Mouse (Mus musculus): ENCODE measurements around the gene Tcf15. TPM values are rescaled to one million over a fixed set of nuclear protein-coding genes. Genes with fewer than 3 reads are reported as not detected.

Tcf15 gene
- polyA plus RNA-seq, 1 experiment from 2014 or later, result 1.4 TPM

DNA sequence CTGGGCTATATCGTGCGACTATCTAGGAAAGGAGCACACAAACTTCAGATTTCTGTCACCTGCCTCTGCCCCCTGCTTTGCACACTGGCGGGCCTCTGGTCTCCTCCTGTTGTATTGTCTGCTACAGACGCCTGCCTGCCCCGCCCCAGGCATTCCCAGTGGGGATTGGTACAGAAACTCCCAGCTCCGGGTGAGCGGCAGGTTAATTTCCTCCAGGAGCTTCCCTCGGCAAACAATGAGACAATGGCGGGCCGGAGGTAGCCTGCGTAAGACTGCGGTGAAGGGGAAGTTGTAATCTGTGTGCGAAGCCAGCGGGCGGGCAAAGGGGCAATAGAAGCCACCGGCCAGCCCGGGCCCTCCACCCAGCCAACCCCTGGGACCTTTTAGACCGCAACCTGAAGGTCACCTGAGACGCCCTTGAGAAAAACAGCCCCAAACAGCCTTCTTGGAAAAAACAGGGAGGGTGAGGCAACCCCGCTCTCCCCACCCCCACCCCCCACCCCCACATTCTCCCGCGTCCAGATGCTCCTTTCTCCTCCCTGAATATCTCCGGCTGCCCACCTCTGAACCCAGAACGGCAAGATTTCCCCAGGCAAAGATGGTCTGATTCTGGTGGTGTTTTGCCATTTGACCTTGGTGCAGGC lies 33.9 kb downstream of the Tcf15 start:
- Histone ChIP-seq H3K27ac (no peak overlapping the region), H3K9ac (0 out of 2 replicates have a peak overlapping the region, but pooled peaks have one; percentile 16), H3K4me3 (peak overlapping the region; percentile 17; the same call in 1 of the 2 replicates), H3K4me2 (peak overlapping the region; percentile 42), H3K36me3 (ENCODE audit: poor library complexity, severe bottlenecking) (no peaks in the 10 kb centered on the region), H3K9me3 (replicated peaks) (no peaks in the 10 kb centered on the region), H3K4me1 (peaks cover 6% of the 10 kb centered on the region; the same call in 1 of the 2 replicates), H3K27me3 (no peaks in the 10 kb centered on the region)
- WGBS, result 9% methylated on average over 24 of the region's 24 CpGs
- ATAC-seq, result no peak

DNA sequence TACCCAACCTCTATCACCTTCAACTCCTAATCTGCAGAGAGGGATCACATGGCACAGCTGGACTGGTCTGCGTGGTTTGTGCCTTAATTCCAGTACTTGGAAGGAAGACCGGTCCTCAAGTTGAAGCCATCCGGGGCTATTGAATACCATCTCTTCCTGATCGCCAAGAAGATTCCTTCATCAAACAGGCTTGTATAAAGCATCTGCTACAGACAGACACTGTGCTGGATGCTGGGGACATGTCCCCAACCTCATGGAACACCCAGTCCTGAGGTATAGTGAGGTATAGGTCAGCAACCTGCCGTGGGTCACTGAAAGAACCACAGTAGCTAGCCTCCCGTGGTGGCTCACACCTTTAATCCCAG lies 34.4 kb downstream of the Tcf15 start:
- no peak overlapping the region for H3K4me2 ChIP-seq
- no peaks in the 10 kb centered on the region for H3K27me3 ChIP-seq
- 64% methylated on average over 6 of the region's 6 CpGs for WGBS
- H3K9me3 ChIP-seq (replicated peaks), result no peaks in the 10 kb centered on the region
- H3K4me3 ChIP-seq, result no peak overlapping the region
- ATAC-seq, result no peak
- H3K27ac ChIP-seq, result no peak overlapping the region
- H3K36me3 ChIP-seq (ENCODE audit: poor library complexity, severe bottlenecking), result no peaks in the 10 kb centered on the region
- no peak overlapping the region for H3K9ac ChIP-seq
- H3K4me1 ChIP-seq, result peaks cover 6% of the 10 kb centered on the region; the same call in 1 of the 2 replicates

DNA sequence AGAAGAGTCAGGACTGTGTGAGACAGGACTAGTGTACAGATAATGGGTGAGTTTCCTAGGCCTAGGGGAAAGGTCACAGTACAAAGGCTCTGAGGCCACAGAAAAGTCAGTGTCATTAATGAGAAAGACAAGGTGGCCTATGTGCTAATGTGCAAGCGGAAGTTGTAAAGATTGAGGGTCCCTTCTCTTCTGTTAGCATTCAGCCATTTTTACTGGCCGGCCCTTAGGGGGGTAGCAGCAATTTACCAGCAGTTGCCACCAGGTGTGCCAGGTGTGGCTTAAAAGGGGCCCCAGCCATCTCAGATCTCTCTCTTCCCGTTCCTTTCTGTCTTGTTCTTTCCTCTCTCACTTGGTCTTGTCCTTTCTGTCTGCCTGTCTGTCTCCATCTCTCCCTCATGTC lies 35.0 kb downstream of the Tcf15 start:
- ATAC-seq, result no peak
- no peak overlapping the region for H3K27ac ChIP-seq
- peaks cover 6% of the 10 kb centered on the region; the same call in 1 of the 2 replicates for H3K4me1 ChIP-seq
- H3K4me2 ChIP-seq, result no peak overlapping the region
- H3K9ac ChIP-seq, result no peak overlapping the region
- 87% methylated on average over 3 of the region's 3 CpGs for WGBS
- no peak overlapping the region for H3K4me3 ChIP-seq
- no peaks in the 10 kb centered on the region for H3K9me3 ChIP-seq (replicated peaks)
- H3K27me3 ChIP-seq, result no peaks in the 10 kb centered on the region
- no peaks in the 10 kb centered on the region for H3K36me3 ChIP-seq (ENCODE audit: poor library complexity, severe bottlenecking)

DNA sequence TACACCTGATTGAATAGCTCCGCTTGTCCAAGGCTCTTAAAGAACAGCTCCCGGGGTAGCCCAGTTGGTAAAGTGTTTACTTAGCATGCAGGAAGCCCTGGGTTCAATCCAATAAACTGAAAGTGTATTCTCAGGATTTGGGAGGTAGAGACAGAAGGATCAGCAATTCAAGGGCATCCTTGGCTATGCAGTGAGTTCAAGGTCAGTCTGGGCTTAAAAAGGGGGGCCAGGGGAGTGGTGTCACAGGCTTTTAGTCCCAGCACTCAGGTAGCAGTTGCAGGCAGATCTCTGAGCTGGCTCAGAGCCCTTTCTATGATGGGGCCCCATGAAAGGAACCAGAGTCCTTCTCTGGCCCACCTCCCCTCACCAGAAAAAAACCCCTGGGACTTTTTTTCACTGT lies 35.9 kb downstream of the Tcf15 start:
- H3K4me3 ChIP-seq, result no peak overlapping the region
- H3K27ac ChIP-seq, result no peak overlapping the region
- H3K36me3 ChIP-seq (ENCODE audit: poor library complexity, severe bottlenecking), result no peaks in the 10 kb centered on the region
- no peaks in the 10 kb centered on the region for H3K9me3 ChIP-seq (replicated peaks)
- peaks cover 6% of the 10 kb centered on the region; the same call in 1 of the 2 replicates for H3K4me1 ChIP-seq
- no peak for ATAC-seq
- no peak overlapping the region for H3K4me2 ChIP-seq
- 83% methylated on average over 2 of the region's 2 CpGs for WGBS
- H3K9ac ChIP-seq, result no peak overlapping the region
- no peaks in the 10 kb centered on the region for H3K27me3 ChIP-seq

DNA sequence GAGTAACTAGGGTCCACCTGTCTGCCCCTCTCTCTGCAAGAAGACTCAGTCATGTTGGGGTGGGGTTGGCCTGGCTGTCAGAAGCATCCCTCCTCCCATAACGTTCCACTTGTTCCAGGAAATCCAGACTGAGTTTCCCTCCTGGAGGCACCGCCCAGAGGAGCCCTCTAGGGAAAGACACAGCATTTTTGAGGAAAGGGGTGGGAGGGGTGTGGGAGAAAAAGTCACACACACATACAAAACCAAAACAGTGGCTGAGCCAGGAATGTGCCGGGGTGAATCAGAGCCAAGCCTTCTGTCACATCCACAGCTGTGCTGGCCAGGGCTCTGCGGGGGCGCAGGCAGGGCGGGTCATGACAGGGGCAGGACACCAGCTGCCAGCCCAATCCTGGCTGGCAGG lies 37.0 kb downstream of the Tcf15 start:
- Histone ChIP-seq H3K9ac (no peak overlapping the region), H3K4me2 (no peak overlapping the region), H3K4me3 (no peak overlapping the region), H3K9me3 (replicated peaks) (no peaks in the 10 kb centered on the region), H3K27me3 (no peaks in the 10 kb centered on the region), H3K36me3 (ENCODE audit: poor library complexity, severe bottlenecking) (no peaks in the 10 kb centered on the region), H3K4me1 (peaks cover 6% of the 10 kb centered on the region; the same call in 1 of the 2 replicates), H3K27ac (no peak overlapping the region)
- ATAC-seq, result no peak
- WGBS, result 78% methylated on average over 6 of the region's 6 CpGs

DNA sequence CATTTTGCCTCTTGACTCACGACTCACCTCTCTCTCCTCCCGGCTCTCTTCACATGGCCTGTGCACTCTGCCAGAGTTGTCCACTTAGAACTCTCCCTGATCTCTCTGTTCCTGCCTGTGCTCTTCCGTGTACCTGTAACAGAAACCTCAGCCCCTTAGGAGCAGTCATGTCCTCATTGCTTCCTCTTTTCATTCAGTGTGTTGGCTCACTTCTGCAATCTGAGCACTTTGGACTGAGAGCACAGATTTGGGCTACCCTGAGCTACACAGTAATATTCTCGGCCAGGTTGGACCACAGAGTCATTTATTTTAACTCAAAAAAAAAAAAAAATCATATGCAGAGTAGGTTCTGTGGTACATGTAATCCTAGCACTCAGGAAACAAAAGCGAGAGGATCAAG lies 43.8 kb downstream of the Tcf15 start:
- Histone ChIP-seq H3K36me3 (ENCODE audit: poor library complexity, severe bottlenecking) (no peaks in the 10 kb centered on the region), H3K4me2 (no peak overlapping the region), H3K27me3 (no peaks in the 10 kb centered on the region), H3K27ac (no peak overlapping the region), H3K4me3 (no peak overlapping the region), H3K4me1 (no peaks in the 10 kb centered on the region), H3K9me3 (replicated peaks) (no peaks in the 10 kb centered on the region), H3K9ac (no peak overlapping the region)
- WGBS, result 82% methylated on average over 5 of the region's 5 CpGs
- ATAC-seq, result no peak

DNA sequence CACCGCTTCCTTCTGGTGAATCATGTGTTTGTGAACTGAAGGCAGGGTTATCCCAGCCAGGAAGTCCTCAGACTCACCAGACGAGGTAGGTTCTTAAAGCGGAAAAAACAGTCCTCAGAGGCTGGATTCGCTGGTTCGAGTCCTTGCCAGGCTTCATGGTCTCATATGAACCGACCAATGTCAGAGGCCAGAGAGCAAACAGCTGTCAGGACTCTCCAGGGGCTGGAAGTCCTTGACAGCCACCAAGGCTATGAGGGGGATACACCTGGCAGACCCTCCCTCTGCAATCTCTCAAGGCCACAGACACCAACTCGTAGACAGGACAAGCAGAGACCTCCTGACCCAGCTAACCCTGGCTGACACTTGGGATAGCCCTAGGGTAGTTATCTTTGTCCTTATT lies 45.9 kb downstream of the Tcf15 start:
- H3K9ac ChIP-seq, result no peak overlapping the region
- ATAC-seq, result no peak
- 77% methylated on average over 7 of the region's 7 CpGs for WGBS
- H3K36me3 ChIP-seq (ENCODE audit: poor library complexity, severe bottlenecking), result no peaks in the 10 kb centered on the region
- no peak overlapping the region for H3K27ac ChIP-seq
- H3K9me3 ChIP-seq (replicated peaks), result no peaks in the 10 kb centered on the region
- H3K27me3 ChIP-seq, result no peaks in the 10 kb centered on the region
- no peaks in the 10 kb centered on the region for H3K4me1 ChIP-seq
- H3K4me2 ChIP-seq, result no peak overlapping the region
- no peak overlapping the region for H3K4me3 ChIP-seq

DNA sequence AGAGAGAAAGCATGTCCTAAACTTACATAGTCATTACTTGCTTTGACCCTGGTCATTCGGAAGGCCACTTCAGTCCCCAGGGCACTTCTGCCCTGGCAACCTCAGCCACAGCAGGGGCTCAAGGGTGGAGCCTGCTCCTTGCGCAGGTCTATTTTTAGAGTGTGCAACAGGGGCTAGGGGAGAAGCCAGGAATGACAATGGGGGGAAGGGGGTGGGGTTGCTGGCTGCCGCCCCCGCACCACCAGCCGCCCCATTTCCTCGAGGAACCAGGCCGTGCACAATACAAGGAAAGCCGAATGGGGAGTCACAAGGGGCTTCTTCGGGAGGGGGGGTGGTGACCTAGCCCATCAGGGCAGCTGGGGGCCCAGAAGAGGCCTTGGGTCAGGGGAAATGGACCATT lies 46.3 kb downstream of the Tcf15 start:
- H3K27ac ChIP-seq, result no peak overlapping the region
- no peak for ATAC-seq
- no peaks in the 10 kb centered on the region for H3K4me1 ChIP-seq
- H3K9ac ChIP-seq, result no peak overlapping the region
- no peaks in the 10 kb centered on the region for H3K27me3 ChIP-seq
- H3K4me2 ChIP-seq, result no peak overlapping the region
- H3K9me3 ChIP-seq (replicated peaks), result no peaks in the 10 kb centered on the region
- WGBS, result 68% methylated on average over 9 of the region's 9 CpGs
- H3K4me3 ChIP-seq, result no peak overlapping the region
- no peaks in the 10 kb centered on the region for H3K36me3 ChIP-seq (ENCODE audit: poor library complexity, severe bottlenecking)

DNA sequence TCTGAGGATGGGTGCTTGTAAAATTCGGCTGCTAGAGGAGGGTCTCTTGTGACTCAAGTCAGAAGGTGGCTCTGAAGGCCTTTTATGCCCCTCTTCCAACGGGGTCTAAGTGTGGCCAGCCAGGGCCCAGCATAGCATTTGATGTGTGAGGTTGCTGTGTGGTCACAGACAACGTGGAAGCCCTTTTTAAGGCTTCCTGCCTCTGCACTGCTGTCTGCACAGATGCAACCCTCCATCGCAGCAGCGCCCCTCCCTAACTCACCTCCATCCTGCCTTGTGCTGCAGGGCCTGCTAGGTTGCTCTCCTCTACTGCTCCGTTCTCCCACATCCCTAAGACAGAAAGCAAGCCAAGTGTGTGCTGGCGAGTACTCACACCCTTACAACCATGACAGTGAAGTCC lies 46.8 kb downstream of the Tcf15 start:
- ATAC-seq, result no peak
- Histone ChIP-seq H3K9me3 (replicated peaks) (no peaks in the 10 kb centered on the region), H3K4me2 (no peak overlapping the region), H3K36me3 (ENCODE audit: poor library complexity, severe bottlenecking) (no peaks in the 10 kb centered on the region), H3K27me3 (no peaks in the 10 kb centered on the region), H3K4me1 (no peaks in the 10 kb centered on the region), H3K9ac (no peak overlapping the region), H3K27ac (no peak overlapping the region), H3K4me3 (no peak overlapping the region)
- 76% methylated on average over 7 of the region's 7 CpGs for WGBS

DNA sequence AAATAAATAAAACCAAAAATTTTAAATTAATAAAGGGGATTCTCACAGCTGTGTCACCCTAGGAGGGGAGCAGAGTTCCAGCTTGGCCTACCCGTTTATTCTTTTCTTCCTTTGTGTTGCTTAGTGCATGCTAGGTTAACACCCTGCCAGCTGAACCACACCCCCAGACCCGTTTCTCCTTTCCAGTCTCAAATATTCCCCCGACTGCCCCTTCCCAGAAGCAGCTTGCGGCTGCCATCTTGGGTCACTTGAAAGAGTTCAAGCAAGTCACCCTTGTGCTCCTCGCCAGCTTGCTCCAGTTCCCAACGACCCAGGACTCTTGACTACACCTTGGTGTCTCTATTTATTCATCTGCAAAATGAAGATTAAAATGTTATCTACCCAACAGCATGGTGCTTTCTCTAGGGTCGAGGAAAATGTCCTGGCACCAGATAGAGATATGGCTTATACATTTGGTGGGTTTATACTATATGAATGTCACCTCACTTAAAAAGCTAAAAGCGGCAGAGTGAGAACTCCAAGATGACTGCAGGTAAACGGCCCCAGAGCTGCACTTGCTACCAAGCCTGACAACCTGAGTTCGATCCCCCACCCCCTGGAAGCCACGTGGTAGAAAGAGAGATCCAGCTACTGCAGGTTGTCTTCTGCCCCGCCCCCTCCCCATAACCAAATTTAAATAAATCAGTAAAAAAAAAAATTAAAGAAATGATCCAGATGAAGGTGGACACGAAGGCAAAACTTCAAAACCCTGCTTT lies 49.4 kb downstream of the Tcf15 start:
- Histone ChIP-seq H3K9ac (no peak overlapping the region), H3K4me1 (peaks cover 4% of the 10 kb centered on the region; the same call in 1 of the 2 replicates), H3K36me3 (ENCODE audit: poor library complexity, severe bottlenecking) (no peaks in the 10 kb centered on the region), H3K4me3 (no peak overlapping the region), H3K4me2 (no peak overlapping the region), H3K27ac (no peak overlapping the region), H3K9me3 (replicated peaks) (no peaks in the 10 kb centered on the region), H3K27me3 (no peaks in the 10 kb centered on the region)
- 79% methylated on average over 13 of the region's 13 CpGs for WGBS
- ATAC-seq, result no peak

DNA sequence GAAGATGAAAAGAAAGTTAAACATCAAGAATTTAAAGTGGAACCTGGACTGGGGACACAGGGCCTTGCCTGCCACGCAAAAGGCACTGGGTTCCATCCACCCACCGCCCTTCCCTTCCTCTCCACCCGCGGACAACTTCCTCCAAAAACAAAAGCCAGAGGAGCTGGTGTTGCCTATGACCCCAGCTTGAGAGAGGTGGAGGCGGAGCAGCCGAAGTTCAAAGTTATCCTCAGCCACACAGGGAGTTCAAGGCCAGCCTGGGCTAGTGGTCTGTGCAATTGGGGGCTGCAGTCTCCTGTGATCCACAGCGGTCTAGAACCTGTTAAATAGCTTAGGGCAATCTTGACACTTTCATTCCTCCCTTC lies 50.0 kb downstream of the Tcf15 start:
- ATAC-seq, result no peak
- Histone ChIP-seq H3K27ac (no peak overlapping the region), H3K9me3 (replicated peaks) (no peaks in the 10 kb centered on the region), H3K9ac (no peak overlapping the region), H3K4me2 (no peak overlapping the region), H3K4me1 (peaks cover 4% of the 10 kb centered on the region; the same call in 1 of the 2 replicates), H3K27me3 (no peaks in the 10 kb centered on the region), H3K4me3 (no peak overlapping the region), H3K36me3 (ENCODE audit: poor library complexity, severe bottlenecking) (no peaks in the 10 kb centered on the region)
- 76% methylated on average over 7 of the region's 7 CpGs for WGBS

DNA sequence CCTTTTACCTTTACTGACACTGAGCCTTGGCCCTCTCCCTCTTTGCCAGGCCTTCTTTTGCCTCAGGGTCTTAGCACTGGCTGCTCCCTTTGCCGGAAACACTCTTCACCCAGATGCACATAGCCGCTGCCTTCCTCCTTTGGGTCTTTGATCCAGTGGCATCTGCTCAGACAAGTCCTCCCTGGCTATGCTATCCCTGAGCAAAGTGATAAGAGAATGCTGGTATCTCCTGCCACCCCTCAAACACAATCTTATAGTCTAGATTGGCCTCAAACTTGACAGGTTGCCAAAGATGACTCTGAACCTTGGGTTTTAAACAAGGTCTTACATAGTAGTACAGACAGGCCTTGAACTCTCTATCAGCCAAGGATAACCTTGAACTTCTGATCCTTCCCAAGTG lies 51.2 kb downstream of the Tcf15 start:
- WGBS, result 93% methylated on average over 2 of the region's 2 CpGs
- Histone ChIP-seq H3K27me3 (no peaks in the 10 kb centered on the region), H3K4me3 (no peak overlapping the region), H3K9ac (no peak overlapping the region), H3K4me1 (peaks cover 4% of the 10 kb centered on the region; the same call in 1 of the 2 replicates), H3K36me3 (ENCODE audit: poor library complexity, severe bottlenecking) (no peaks in the 10 kb centered on the region), H3K4me2 (no peak overlapping the region), H3K9me3 (replicated peaks) (no peaks in the 10 kb centered on the region), H3K27ac (no peak overlapping the region)
- ATAC-seq, result no peak

All from forebrain, embryonic 13.5 days (tissue).